Mouse (Mus musculus): ENCODE measurements at regions not wholly inside any gene's neighbourhood (a gene's known extent, or its start where the extent isn't known, plus 50 kb on each side); places are given as distances from the start of the nearest gene placed in this dataset.

DNA sequence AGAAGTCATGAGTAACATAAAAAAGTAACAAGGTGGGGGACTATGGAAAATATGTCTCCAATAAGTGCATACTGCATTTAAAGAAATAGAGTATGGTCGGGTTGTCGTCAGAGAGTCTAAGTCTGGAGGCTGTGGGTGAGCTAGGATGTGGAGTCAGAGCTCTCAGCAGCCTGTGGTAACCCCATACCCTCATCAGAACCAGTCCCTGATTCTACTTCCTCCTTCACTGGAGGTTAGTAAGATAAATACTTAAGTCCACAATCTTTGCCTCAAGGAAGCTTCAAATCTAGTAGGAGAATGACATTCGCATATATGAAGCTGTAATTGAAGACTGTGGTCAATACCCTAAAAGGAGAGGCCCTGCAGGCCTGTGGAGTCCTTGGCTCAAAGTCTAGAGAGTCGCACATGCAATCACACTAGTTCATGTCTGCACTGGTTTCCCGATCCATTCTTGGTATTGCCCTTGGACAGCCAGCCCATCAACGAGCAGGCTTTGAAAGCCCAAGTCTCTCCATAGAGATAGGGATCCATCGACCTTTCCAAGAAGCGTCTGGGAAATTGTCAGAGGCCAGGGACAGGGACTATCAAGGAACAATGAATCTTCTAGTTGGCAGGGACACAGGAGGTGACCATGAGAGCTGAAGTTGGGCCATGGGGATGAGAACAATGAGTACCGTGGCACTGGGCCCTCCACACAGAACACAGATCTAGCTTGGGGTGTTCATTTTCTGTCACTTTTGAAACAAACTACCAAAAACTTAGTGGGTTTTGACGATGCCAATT is 200.3 kb downstream of the Zfp36l1 start:
- no peak for TF ChIP-seq POLR2A (IDR thresholded peaks at IDR 0.05; ENCODE audit: extremely low read depth, insufficient read depth, low read length)
- no peak for TF ChIP-seq CTCF (IDR thresholded peaks at IDR 0.05; ENCODE audit: extremely low read depth, insufficient read depth, low read length)
- no peaks in the 10 kb centered on the region; the same call in 1 of the 2 replicates for H3K4me1 ChIP-seq (ENCODE audit: control insufficient read depth, insufficient read depth, low read length)
- no peak overlapping the region for H3K4me3 ChIP-seq (ENCODE audit: insufficient read depth, low read length)
- no peak overlapping the region for H3K27ac ChIP-seq (ENCODE audit: insufficient read depth, low read length)

GRCm38 (mm10) chr12:79910884-79911759 is 201.7 kb downstream of the Zfp36l1 start:
- Histone ChIP-seq H3K4me1 (ENCODE audit: control insufficient read depth, insufficient read depth, low read length) (peaks cover 1% of the 10 kb centered on the region; the same call in 1 of the 2 replicates), H3K4me3 (ENCODE audit: insufficient read depth, low read length) (no peak overlapping the region), H3K27ac (ENCODE audit: insufficient read depth, low read length) (peak overlapping the region; percentile 67)
- TF ChIP-seq POLR2A (IDR thresholded peaks at IDR 0.05; ENCODE audit: extremely low read depth, insufficient read depth, low read length) (no peak), CTCF (IDR thresholded peaks at IDR 0.05; ENCODE audit: extremely low read depth, insufficient read depth, low read length) (no peak)

DNA sequence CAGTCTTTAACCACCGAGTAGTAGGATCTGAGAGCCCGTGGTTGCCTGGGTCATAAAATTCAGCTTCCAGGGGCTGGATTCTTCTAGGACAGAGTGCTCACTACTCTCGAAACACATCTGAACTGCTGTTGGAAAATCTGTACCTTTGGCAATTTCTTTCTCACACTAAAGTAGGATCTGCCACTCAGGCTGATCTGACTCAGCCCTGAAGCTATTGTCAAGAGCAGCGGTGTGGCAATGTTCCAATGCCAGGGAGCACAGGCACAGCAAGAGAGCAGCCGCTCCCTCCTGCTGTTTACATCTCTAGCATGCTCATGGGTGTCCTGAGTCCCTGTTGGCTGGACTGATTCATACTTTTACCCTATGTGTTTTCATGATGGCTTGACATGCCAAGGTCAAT is 205.2 kb downstream of the Zfp36l1 start:
- H3K4me3 ChIP-seq (ENCODE audit: insufficient read depth, low read length), result no peak overlapping the region
- peaks cover 3% of the 10 kb centered on the region; the same call in 1 of the 2 replicates for H3K4me1 ChIP-seq (ENCODE audit: control insufficient read depth, insufficient read depth, low read length)
- peak overlapping the region; percentile 28 for H3K27ac ChIP-seq (ENCODE audit: insufficient read depth, low read length)
- TF ChIP-seq CTCF (IDR thresholded peaks at IDR 0.05; ENCODE audit: extremely low read depth, insufficient read depth, low read length), result no peak
- no peak for TF ChIP-seq POLR2A (IDR thresholded peaks at IDR 0.05; ENCODE audit: extremely low read depth, insufficient read depth, low read length)

DNA sequence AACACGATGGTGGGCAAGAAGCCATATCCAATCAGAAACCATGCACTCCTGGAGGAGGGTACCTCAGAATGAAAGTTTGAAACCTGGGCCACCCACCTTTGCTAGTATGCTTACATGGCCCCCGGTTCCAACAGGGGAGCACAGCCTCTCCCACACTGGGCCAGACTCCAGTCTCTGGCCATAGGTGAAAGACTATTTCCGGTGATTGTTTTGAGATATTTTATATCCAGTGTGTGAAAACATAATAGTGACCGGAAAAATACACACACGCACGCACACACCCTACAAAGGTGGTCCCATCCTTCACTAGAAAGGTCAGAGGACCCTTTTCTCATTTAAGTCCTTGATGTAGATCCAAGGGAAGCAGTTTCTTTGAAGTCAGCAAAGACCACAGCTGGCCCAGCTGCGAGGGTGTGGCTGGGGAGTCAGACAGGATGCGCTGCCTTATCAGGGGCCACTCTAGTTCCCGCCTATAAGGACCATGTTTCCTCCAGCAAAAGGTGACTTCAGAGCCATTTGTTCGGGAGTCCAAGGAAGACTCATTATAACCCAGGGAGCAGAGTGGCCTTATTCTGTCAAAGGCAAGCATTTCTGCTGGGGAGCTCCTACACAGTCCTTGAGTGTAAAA is 206.0 kb downstream of the Zfp36l1 start:
- TF ChIP-seq CTCF (IDR thresholded peaks at IDR 0.05; ENCODE audit: extremely low read depth, insufficient read depth, low read length), result no peak
- TF ChIP-seq POLR2A (IDR thresholded peaks at IDR 0.05; ENCODE audit: extremely low read depth, insufficient read depth, low read length), result no peak
- no peak overlapping the region for H3K4me3 ChIP-seq (ENCODE audit: insufficient read depth, low read length)
- H3K27ac ChIP-seq (ENCODE audit: insufficient read depth, low read length), result peak overlapping the region; percentile 28
- H3K4me1 ChIP-seq (ENCODE audit: control insufficient read depth, insufficient read depth, low read length), result peaks cover 3% of the 10 kb centered on the region; the same call in 1 of the 2 replicates

DNA sequence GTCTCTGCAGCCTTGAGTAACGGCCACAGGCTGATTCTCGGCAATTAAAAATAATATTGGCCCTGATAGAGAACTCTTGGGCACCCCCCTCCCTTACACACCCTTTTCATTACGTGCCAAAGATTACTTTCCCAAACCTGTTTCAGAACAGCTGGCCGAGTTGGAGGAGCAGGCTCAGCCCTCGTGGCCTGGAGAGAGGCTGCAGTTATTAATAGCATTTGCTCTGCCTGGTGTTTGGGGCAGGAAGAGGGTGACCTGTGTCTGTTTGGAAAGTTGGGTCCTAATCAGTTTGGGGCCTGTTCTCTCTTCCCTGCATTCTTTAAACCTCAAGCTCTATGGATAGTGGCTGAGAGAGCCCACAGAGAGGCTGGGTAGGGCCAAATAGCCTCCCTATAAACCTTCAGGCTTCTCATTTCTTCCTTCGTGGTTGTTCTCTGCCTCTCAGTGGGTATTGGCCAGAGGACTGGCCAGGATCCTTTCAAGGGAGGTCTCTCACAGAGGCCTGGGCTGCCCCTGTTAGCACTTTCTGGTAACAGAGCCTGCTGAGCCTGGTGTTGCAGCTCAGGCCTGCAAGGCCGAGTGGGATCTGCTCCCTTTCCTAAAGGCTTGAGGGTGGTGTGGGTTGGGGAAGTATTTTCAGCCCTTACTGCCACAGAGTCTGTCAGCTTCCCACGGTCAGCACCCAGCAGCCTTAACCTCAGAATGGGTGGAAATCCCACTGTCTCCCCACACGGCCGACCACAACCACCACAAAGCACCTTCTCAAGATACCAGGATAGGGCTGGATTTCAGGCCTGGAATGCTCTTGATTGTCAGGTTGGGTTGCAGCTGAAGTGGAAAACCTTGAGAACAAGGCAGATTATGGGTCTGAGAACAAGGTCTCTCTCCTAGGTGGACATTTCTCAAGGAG is 206.7 kb downstream of the Zfp36l1 start:
- Histone ChIP-seq H3K4me1 (ENCODE audit: control insufficient read depth, insufficient read depth, low read length) (peaks cover 3% of the 10 kb centered on the region; the same call in 1 of the 2 replicates), H3K27ac (ENCODE audit: insufficient read depth, low read length) (peak overlapping the region; percentile 13), H3K4me3 (ENCODE audit: insufficient read depth, low read length) (no peak overlapping the region)
- TF ChIP-seq CTCF (IDR thresholded peaks at IDR 0.05; ENCODE audit: extremely low read depth, insufficient read depth, low read length) (no peak), POLR2A (IDR thresholded peaks at IDR 0.05; ENCODE audit: extremely low read depth, insufficient read depth, low read length) (no peak)

DNA sequence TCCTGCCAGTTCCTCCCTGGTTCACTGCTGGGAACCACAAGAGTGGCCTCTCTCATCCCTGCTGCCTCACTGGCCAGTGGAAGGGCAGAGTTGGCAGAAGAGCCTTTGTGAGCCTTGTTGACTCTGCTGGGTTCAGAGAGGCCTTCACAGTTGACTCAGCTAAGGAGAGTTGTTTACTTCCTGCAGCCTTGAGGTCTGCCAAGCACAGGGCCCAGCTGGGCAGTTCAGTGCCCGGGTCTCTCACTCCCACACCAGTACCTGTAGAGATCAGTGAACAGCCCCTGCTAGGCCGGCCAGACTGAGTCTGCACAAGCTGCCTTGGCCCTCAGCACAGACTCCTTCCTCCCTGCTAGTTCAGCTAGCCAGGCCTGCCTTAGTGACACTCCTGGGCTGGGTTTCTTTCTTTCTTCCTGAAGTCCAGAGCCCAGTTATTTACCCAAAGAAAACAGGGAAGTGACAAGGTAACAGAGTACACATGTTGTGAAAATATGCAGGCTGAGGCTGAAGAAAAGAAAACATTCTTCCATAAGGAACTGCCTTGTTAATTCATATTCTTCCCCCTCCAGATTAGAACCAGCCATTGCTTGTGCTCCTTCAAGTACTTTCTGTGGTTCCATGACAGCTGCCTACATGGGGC is 207.8 kb downstream of the Zfp36l1 start:
- H3K4me3 ChIP-seq (ENCODE audit: insufficient read depth, low read length), result no peak overlapping the region
- H3K27ac ChIP-seq (ENCODE audit: insufficient read depth, low read length), result peak overlapping the region; percentile 78; the same call in 1 of the 2 replicates
- peaks cover 3% of the 10 kb centered on the region; the same call in 1 of the 2 replicates for H3K4me1 ChIP-seq (ENCODE audit: control insufficient read depth, insufficient read depth, low read length)
- TF ChIP-seq CTCF (IDR thresholded peaks at IDR 0.05; ENCODE audit: extremely low read depth, insufficient read depth, low read length), result no peak
- no peak for TF ChIP-seq POLR2A (IDR thresholded peaks at IDR 0.05; ENCODE audit: extremely low read depth, insufficient read depth, low read length)

GRCm38 (mm10) chr12:79902761-79903160 is 210.1 kb downstream of the Zfp36l1 start:
- Histone ChIP-seq H3K27ac (ENCODE audit: insufficient read depth, low read length) (no peak overlapping the region), H3K4me1 (ENCODE audit: control insufficient read depth, insufficient read depth, low read length) (peaks cover 3% of the 10 kb centered on the region; the same call in 1 of the 2 replicates), H3K4me3 (ENCODE audit: insufficient read depth, low read length) (no peak overlapping the region)
- no peak for TF ChIP-seq CTCF (IDR thresholded peaks at IDR 0.05; ENCODE audit: extremely low read depth, insufficient read depth, low read length)
- TF ChIP-seq POLR2A (IDR thresholded peaks at IDR 0.05; ENCODE audit: extremely low read depth, insufficient read depth, low read length), result no peak

DNA sequence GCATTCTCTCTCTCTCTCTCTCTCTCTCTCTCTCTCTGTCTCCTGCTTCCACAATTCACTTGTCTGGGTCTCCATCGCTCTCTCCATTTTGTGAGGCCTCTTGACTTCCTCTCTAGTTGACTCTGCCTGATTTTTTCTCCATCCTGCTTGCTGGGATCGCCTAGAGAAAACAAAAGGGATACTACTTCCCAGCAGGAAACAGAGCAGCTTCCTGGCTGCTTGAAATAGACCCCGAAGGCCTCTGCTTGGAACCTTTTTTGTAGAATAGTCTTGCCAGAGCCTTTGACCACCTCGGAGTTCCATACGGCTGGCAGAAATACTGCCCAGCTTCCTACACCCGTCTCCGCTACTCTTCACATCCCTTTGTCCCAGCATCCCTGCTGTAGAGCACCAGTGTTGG is 210.7 kb downstream of the Zfp36l1 start:
- Histone ChIP-seq H3K4me1 (ENCODE audit: control insufficient read depth, insufficient read depth, low read length) (peaks cover 3% of the 10 kb centered on the region; the same call in 1 of the 2 replicates), H3K27ac (ENCODE audit: insufficient read depth, low read length) (no peak overlapping the region; the same call in 1 of the 2 replicates), H3K4me3 (ENCODE audit: insufficient read depth, low read length) (no peak overlapping the region)
- TF ChIP-seq POLR2A (IDR thresholded peaks at IDR 0.05; ENCODE audit: extremely low read depth, insufficient read depth, low read length) (no peak), CTCF (IDR thresholded peaks at IDR 0.05; ENCODE audit: extremely low read depth, insufficient read depth, low read length) (no peak)
